Mouse (Mus musculus) E14TG2a.4 (cell line): ENCODE results near the gene Prkaa2.

ENCODE experiments used
- H3K27me3 ChIP-seq: 2 replicates; pipeline ENCODE4 v1.6.1; 2014; ENCODE audit warnings: low read length, control low read depth; ENCODE audit not compliant: insufficient read depth
- H3K36me3 ChIP-seq: 2 replicates; pipeline ENCODE4 v1.6.1; 2014; ENCODE audit warnings: low read length, control low read depth; ENCODE audit not compliant: insufficient read depth
- H3K4me1 ChIP-seq: replicated peaks from 2 replicates; pipeline ENCODE4 v1.6.1; 2014; ENCODE audit warnings: low read depth, low read length, control low read depth
- H3K4me3 ChIP-seq: replicated peaks from 2 replicates; pipeline ENCODE4 v1.5.1; 2014; ENCODE audit warnings: mild to moderate bottlenecking, low read length
- H3K9me3 ChIP-seq: 2 replicates; pipeline ENCODE4 v1.6.1; 2014; ENCODE audit warnings: low read length, control low read depth
- CTCF ChIP-seq: conservative IDR thresholded peaks from 2 replicates; pipeline ENCODE4 v1.5.1; 2014; ENCODE audit warnings: low read length
- NANOG ChIP-seq: IDR thresholded peaks from 2 replicates; pipeline ENCODE4 v1.6.1; 2014; ENCODE audit warnings: borderline replicate concordance, low read length, mixed read lengths
- POU5F1 ChIP-seq: IDR thresholded peaks from 2 replicates; pipeline ENCODE4 v1.6.1; 2014; ENCODE audit warnings: low read length, borderline replicate concordance

The Prkaa2 gene

DNA sequence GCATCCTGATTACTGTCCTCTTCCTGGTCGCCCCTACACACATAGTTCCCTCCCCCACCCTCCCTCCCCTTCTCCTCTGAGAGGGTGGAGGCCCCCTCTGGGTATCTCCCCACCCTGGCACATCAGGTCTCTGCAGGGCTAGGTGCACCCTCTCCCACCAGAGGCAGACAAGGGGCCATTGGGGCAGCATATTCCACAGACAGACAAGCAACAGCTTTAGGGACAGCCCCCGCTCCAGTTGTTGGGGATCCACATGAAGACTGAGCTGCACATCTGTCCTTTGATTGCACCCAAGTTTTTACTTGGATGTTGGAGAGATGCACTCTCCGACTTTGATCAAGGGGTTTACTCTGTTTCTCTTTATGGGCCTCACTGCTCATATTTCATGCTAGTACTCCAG is 3.8 kb upstream of the Prkaa2 start:
- Histone ChIP-seq H3K27me3 (peaks cover 16% of the 10 kb centered on the region), H3K4me1 (peaks cover 26% of the 10 kb centered on the region), H3K36me3 (no peaks in the 10 kb centered on the region), H3K4me3 (no peak overlapping the region), H3K9me3 (no peaks in the 10 kb centered on the region)
- TF ChIP-seq NANOG (no peak), CTCF (no peak), POU5F1 (no peak)

DNA sequence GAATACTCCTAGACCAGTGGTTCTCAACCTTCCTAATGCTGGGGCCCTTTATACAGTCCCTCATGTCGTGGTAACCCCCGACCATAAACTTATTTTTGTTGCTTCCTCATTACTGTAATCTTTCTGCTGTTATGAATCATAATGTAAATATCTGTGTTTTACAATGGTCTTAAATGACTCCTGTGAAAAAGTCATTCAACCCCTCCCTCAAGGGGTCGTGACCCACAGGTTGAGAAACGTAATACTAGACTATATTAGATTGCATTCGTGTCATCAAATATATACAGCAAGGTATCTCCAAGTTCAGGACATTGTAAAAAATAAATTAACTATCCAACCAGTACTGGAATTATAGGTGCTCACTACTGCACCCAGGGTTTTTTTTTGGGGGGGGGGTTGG is 3.4 kb upstream of the Prkaa2 start:
- no peak overlapping the region for H3K4me3 ChIP-seq
- H3K27me3 ChIP-seq: peaks cover 20% of the 10 kb centered on the region
- TF ChIP-seq CTCF (no peak), NANOG (no peak), POU5F1 (no peak)
- peaks cover 26% of the 10 kb centered on the region for H3K4me1 ChIP-seq
- H3K36me3 ChIP-seq: no peaks in the 10 kb centered on the region
- H3K9me3 ChIP-seq: no peaks in the 10 kb centered on the region

- H3K9me3 ChIP-seq: no peaks in the 10 kb centered on the region
- no peak overlapping the region for H3K4me3 ChIP-seq
- TF ChIP-seq CTCF (no peak), NANOG (no peak), POU5F1 (no peak)
- H3K4me1 ChIP-seq: peaks cover 26% of the 10 kb centered on the region
- H3K27me3 ChIP-seq: peaks cover 24% of the 10 kb centered on the region
- no peaks in the 10 kb centered on the region for H3K36me3 ChIP-seq
These were observed 2.1 kb upstream of the Prkaa2 start for GRCm38 (mm10) chr4:105111770-105112169.

- H3K9me3 ChIP-seq: no peaks in the 10 kb centered on the region
- H3K27me3 ChIP-seq: peaks cover 24% of the 10 kb centered on the region
- peaks cover 32% of the 10 kb centered on the region for H3K4me1 ChIP-seq
- no peak for TF ChIP-seq CTCF
- TF ChIP-seq NANOG: no peak
- TF ChIP-seq POU5F1: no peak
- H3K4me3 ChIP-seq: peak overlapping the region; percentile 87
- H3K36me3 ChIP-seq: no peaks in the 10 kb centered on the region
These were observed 970 bp upstream of the Prkaa2 start for GRCm38 (mm10) chr4:105110684-105111035.

DNA sequence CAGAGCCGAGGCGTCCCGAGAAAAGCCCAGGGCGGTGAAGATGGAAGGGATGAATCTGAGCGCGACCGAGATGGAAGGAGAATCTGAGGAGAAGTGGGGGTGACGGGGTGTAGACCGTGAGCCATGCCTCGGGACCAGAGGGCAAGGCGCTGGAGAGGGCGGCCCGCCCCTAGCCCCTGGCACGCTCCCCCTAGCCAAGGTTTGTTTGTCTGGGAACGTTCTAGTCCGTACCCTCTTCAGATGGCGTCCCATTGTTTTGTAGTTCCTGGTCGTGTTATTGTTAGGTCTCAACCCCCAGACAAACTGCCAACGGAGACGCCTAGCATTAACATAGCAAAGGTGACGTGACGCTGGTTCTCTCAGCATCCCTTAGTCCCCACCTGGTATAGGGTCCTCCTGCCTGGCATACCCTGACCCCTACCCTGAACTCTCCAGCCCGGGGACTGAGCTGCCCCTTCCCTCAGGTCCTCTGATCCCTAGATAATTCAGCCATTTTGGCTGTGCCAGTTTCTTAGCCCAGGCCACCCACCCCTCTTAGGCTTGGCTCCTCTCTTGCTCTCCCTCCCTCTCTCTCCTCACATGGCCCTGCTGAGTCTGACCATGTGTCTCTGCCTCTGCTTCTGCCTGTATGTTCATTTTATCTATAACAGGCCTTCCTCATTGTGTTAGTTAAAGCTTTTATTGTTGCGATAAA is 447 bp upstream of the Prkaa2 start:
- H3K36me3 ChIP-seq: no peaks in the 10 kb centered on the region
- no peaks in the 10 kb centered on the region for H3K9me3 ChIP-seq
- peaks cover 35% of the 10 kb centered on the region for H3K4me1 ChIP-seq
- peak overlapping the region; percentile 87 for H3K4me3 ChIP-seq
- TF ChIP-seq NANOG (no peak), POU5F1 (no peak), CTCF (no peak)
- H3K27me3 ChIP-seq: peaks cover 24% of the 10 kb centered on the region

DNA sequence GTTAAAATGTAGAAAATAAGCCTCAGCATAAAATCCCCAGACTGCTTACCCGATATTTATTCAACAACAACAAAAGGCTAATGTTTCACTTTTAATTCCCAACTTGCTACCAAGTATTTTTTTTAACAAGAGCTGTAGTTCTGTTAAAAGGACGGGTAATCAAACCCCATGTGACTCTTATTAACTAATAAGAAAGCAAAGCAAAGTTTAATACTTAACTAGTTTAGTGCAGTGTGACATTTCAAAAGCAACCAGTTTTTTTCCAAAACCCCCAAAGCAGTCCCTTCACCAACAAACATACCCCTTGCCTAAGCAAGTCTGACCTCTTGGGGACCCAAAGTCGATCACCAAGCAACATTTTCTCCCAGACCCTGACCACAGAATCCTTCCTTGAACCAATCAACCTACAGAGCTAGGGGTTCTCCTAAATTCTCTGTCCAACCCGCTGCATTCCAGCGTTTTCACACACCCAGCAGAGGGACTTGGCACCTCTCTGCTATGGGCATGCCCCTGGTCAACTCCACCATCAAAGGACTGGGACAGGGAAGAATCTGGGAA is 970 bp downstream of the Prkaa2 start:
- H3K4me1 ChIP-seq: peaks cover 35% of the 10 kb centered on the region
- H3K4me3 ChIP-seq: peak overlapping the region; percentile 87
- no peaks in the 10 kb centered on the region for H3K36me3 ChIP-seq
- H3K9me3 ChIP-seq: no peaks in the 10 kb centered on the region
- TF ChIP-seq NANOG: no peak
- no peak for TF ChIP-seq POU5F1
- no peak for TF ChIP-seq CTCF
- peaks cover 24% of the 10 kb centered on the region for H3K27me3 ChIP-seq

- Histone ChIP-seq H3K36me3 (no peaks in the 10 kb centered on the region), H3K4me1 (peaks cover 35% of the 10 kb centered on the region), H3K4me3 (no peak overlapping the region), H3K27me3 (peaks cover 24% of the 10 kb centered on the region), H3K9me3 (no peaks in the 10 kb centered on the region)
- no peak for TF ChIP-seq POU5F1
- TF ChIP-seq CTCF: no peak
- TF ChIP-seq NANOG: no peak
These were observed 1.6 kb downstream of the Prkaa2 start for GRCm38 (mm10) chr4:105107943-105108640.

DNA sequence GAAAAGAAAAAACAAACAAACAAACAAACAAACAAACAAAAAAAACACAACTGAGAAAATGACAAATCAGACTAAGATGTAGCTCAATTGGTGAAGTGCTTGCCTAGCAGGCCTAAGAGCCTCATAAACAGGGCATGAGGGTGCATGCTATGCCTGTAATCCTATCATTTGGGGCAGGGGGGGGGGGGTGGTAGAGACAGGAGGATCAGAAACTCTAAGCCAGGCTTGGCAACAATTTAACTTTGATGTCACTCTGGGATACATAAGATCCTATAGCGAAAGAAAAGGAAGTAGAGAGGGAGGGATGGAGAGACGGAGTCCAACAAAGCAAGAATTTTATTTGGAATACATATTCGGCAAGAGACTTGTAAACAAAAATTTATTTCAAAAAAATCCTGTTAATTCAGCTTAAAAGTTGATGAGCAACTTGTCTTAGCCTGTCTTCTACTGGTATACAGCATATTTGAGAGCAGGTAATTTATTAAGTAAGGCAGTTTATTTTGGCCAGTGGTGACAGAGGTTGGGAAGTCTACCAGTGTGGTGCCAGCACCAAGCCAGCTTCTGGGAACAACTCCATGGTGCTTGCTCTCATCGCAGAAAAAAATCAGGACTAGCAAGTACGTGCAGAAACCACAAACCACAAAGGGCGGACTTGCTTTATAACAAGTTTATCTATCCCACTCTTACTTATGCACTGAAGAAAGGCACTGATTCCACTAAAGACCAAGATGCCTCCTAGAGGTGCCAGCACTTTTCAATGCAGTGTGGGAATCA is 5.4 kb downstream of the Prkaa2 start:
- Histone ChIP-seq H3K36me3 (no peaks in the 10 kb centered on the region), H3K4me3 (no peak overlapping the region), H3K9me3 (no peaks in the 10 kb centered on the region), H3K27me3 (peaks cover 14% of the 10 kb centered on the region), H3K4me1 (peaks cover 15% of the 10 kb centered on the region)
- TF ChIP-seq CTCF (no peak), POU5F1 (no peak), NANOG (no peak)
